12 mouse cellular contexts compared by ENCODE assay signal in the genomic region with DNA sequence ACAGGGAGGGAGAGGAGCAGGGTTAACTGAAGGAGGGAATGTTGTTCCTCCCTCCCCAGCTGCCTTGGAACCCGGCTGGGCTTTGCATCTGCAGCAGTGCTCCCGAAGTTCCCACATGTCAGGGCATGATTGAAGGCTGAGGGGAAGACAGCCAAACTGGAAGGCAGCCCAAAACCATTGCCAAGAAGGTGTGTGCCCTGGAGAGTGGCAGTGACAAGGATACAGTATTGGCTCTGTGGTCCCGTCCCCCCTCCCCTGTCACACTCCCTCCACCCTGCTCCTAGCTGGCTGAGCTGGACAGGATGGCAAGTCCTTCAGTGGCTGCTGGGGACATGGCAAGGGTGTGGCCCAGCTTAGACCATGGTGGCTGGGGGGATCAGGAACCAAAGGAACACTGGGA.
DNase-seq lines count a peak whose midpoint lies in the region; ATAC-seq lines count a peak whose summit lies in the region.
"Had no signal": no experiment of that assay in that cellular context is flagged by ENCODE, and none has a peak within 500 bp of the region (broad histone marks: within the 10 kb centered on the region; RNA-seq: fewer than 3 reads in every experiment).

No protein-coding gene starts in this region.

- no peaks in the 10 kb centered on the region for H3K27me3 ChIP-seq in hindbrain, embryonic 13.5 days
- H3K27me3 ChIP-seq in hindbrain, embryonic 12.5 days = no peaks in the 10 kb centered on the region
- H3K27me3 ChIP-seq in embryonic facial prominence, embryonic 14.5 days (replicated peaks; ENCODE audit: control insufficient read depth, insufficient read depth, low read length) = no peaks in the 10 kb centered on the region
- H3K27me3 ChIP-seq in stomach, embryonic 14.5 days (ENCODE audit: control insufficient read depth, insufficient read depth, low read length) = no peaks in the 10 kb centered on the region
- H3K27me3 ChIP-seq: liver, embryonic 13.5 days had no signal

- no peak overlapping the region for H3K27ac ChIP-seq in hindbrain, embryonic 13.5 days
- H3K27ac ChIP-seq in hindbrain, embryonic 12.5 days = no peak overlapping the region
- no peak overlapping the region for H3K27ac ChIP-seq in embryonic facial prominence, embryonic 14.5 days (replicated peaks; ENCODE audit: low read depth, low read length)
- no peak overlapping the region for H3K27ac ChIP-seq in stomach, embryonic 14.5 days (ENCODE audit: low read length)
- H3K27ac ChIP-seq: layer of hippocampus, adult 2 months; liver, embryonic 13.5 days; midbrain, embryonic 10.5 days had no signal

- H3K9me3 ChIP-seq in hindbrain, embryonic 13.5 days = no peaks in the 10 kb centered on the region
- no peaks in the 10 kb centered on the region for H3K9me3 ChIP-seq in hindbrain, embryonic 12.5 days (replicated peaks)
- H3K9me3 ChIP-seq in embryonic facial prominence, embryonic 14.5 days (ENCODE audit: control insufficient read depth, low read length) = no peaks in the 10 kb centered on the region
- no peaks in the 10 kb centered on the region for H3K9me3 ChIP-seq in stomach, embryonic 14.5 days (ENCODE audit: control insufficient read depth, low read depth, low read length)
- H3K9me3 ChIP-seq: G1E; liver, embryonic 13.5 days; midbrain, embryonic 10.5 days had no signal

- H3K4me2 ChIP-seq in hindbrain, embryonic 13.5 days = no peak overlapping the region
- no peak overlapping the region for H3K4me2 ChIP-seq in hindbrain, embryonic 12.5 days (replicated peaks)
- no peak overlapping the region for H3K4me2 ChIP-seq in embryonic facial prominence, embryonic 14.5 days (ENCODE audit: low read depth, low read length)
- H3K4me2 ChIP-seq in stomach, embryonic 14.5 days (replicated peaks; ENCODE audit: low read depth, low read length) = no peak overlapping the region
- H3K4me2 ChIP-seq: liver, embryonic 13.5 days had no signal

- no peak overlapping the region for H3K9ac ChIP-seq in hindbrain, embryonic 13.5 days
- H3K9ac ChIP-seq in hindbrain, embryonic 12.5 days = no peak overlapping the region
- no peak overlapping the region for H3K9ac ChIP-seq in embryonic facial prominence, embryonic 14.5 days (ENCODE audit: low read depth, low read length)
- H3K9ac ChIP-seq in stomach, embryonic 14.5 days (replicated peaks; ENCODE audit: low read depth, low read length) = no peak overlapping the region
- H3K9ac ChIP-seq: liver, embryonic 13.5 days had no signal

- peak; percentile 22 for DNase-seq in ovary, postnatal 14 days (ENCODE audit: low spot score)
- no peak for DNase-seq in ovary, adult 18-20 months (ENCODE audit: low spot score)
- DNase-seq in embryonic facial prominence, embryonic 14.5 days (ENCODE audit: low spot score) = peak; percentile 67
- DNase-seq in embryo, embryonic 9.5 days (ENCODE audit: extremely low spot score) = no peak
- DNase-seq in right cerebral cortex, postnatal 10 days (ENCODE audit: low spot score in 2 of 2) = no peak
- DNase-seq: liver, embryonic 13.5 days had no signal

- H3K4me3 ChIP-seq in hindbrain, embryonic 13.5 days = no peak overlapping the region
- no peak overlapping the region for H3K4me3 ChIP-seq in hindbrain, embryonic 12.5 days
- H3K4me3 ChIP-seq in embryonic facial prominence, embryonic 14.5 days (ENCODE audit: low read depth, low read length) = no peak overlapping the region
- no peak overlapping the region for H3K4me3 ChIP-seq in stomach, embryonic 14.5 days (ENCODE audit: low read depth, low read length)
- H3K4me3 ChIP-seq: layer of hippocampus, adult 2 months; liver, embryonic 13.5 days; midbrain, embryonic 10.5 days had no signal

- peak; percentile 46; the same call in 1 of the 2 replicates for ATAC-seq in hindbrain, embryonic 13.5 days (ENCODE audit: low FRiP score)
- ATAC-seq in hindbrain, embryonic 12.5 days (ENCODE audit: low FRiP score) = no peak
- ATAC-seq in embryonic facial prominence, embryonic 14.5 days (ENCODE audit: low read depth) = peak; percentile 63
- 0 out of 2 replicates have a peak, but pooled peaks have one; percentile 18 for ATAC-seq in stomach, embryonic 14.5 days (ENCODE audit: insufficient number of reproducible peaks, insufficient read depth, low FRiP score, low read depth)

- H3K36me3 ChIP-seq in hindbrain, embryonic 13.5 days = no peaks in the 10 kb centered on the region
- H3K36me3 ChIP-seq in hindbrain, embryonic 12.5 days = no peaks in the 10 kb centered on the region
- H3K36me3 ChIP-seq in embryonic facial prominence, embryonic 14.5 days (ENCODE audit: control insufficient read depth, insufficient read depth, low read length) = no peaks in the 10 kb centered on the region
- no peaks in the 10 kb centered on the region for H3K36me3 ChIP-seq in stomach, embryonic 14.5 days (ENCODE audit: control insufficient read depth, insufficient read depth, low read length)
- H3K36me3 ChIP-seq: G1E; liver, embryonic 13.5 days; midbrain, embryonic 10.5 days had no signal

- H3K4me1 ChIP-seq in hindbrain, embryonic 13.5 days (replicated peaks) = no peaks in the 10 kb centered on the region
- H3K4me1 ChIP-seq in hindbrain, embryonic 12.5 days = no peaks in the 10 kb centered on the region
- H3K4me1 ChIP-seq in embryonic facial prominence, embryonic 14.5 days (ENCODE audit: control insufficient read depth, insufficient read depth, low read length) = 0 out of 2 replicates have a peak, but pooled peaks cover 4% of the 10 kb centered on the region
- H3K4me1 ChIP-seq in stomach, embryonic 14.5 days (ENCODE audit: control insufficient read depth, insufficient read depth, low read length) = no peaks in the 10 kb centered on the region
- H3K4me1 ChIP-seq: liver, embryonic 13.5 days; midbrain, embryonic 10.5 days had no signal

- 33% methylated on average over 3 of the region's 3 CpGs for WGBS in hindbrain, embryonic 13.5 days
- WGBS in hindbrain, embryonic 12.5 days = 45% methylated on average over 3 of the region's 3 CpGs
- 40% methylated on average over 3 of the region's 3 CpGs for WGBS in embryonic facial prominence, embryonic 14.5 days
- 20% methylated on average over 3 of the region's 3 CpGs for WGBS in stomach, embryonic 14.5 days

Comparison
In these comparisons a context has a peak if more than half of its experiments do, and no peak if none do; other contexts are left out.
1. DNase-seq: peak in ovary, postnatal 14 days (single experiment) and embryonic facial prominence, embryonic 14.5 days (single experiment); none in ovary, adult 18-20 months (single experiment), embryo, embryonic 9.5 days (single experiment) and right cerebral cortex, postnatal 10 days (0 of 2).